Mouse (Mus musculus) testis, adult 2 months (tissue): ENCODE results near the gene Prkcz.

ENCODE experiments used
- CTCF ChIP-seq: fragments of 200-500 bp; IDR thresholded peaks from 2 replicates; pipeline ENCODE4 v1.5.1; 2012; ENCODE audit warnings: low read depth, mild to moderate bottlenecking, inconsistent platforms, low read length, moderate library complexity; ENCODE audit not compliant: control insufficient read depth, insufficient read depth, insufficient replicate concordance
- POLR2A ChIP-seq: fragments of 200-500 bp; IDR thresholded peaks from 2 replicates; pipeline ENCODE4 v1.6.1; 2012; ENCODE audit warnings: low read depth, mild to moderate bottlenecking, inconsistent platforms, low read length, moderate library complexity; ENCODE audit not compliant: control insufficient read depth

DNA sequence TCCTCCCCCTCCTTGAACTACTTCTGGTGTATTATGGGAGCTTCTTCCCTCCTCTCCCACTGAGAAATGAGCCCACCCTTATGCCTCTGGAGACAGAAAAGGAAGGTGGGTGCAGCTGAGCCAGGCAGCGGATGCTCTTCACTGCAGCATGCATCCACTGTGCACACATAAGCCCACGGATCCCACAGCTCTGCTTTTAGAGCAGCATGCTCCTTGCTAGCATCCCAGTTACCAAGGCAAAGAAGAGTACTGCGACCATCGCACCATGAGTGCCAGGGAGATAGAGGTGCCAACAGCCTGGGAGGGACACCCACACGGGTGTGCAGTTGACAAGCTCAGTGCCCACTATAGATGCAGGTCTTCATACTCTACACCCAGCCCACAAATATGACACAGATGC lies 34.3 kb upstream of the Prkcz start:
- TF ChIP-seq CTCF (no peak), POLR2A (no peak)
